Mouse (Mus musculus): ENCODE measurements around the gene Slit3.

DNA sequence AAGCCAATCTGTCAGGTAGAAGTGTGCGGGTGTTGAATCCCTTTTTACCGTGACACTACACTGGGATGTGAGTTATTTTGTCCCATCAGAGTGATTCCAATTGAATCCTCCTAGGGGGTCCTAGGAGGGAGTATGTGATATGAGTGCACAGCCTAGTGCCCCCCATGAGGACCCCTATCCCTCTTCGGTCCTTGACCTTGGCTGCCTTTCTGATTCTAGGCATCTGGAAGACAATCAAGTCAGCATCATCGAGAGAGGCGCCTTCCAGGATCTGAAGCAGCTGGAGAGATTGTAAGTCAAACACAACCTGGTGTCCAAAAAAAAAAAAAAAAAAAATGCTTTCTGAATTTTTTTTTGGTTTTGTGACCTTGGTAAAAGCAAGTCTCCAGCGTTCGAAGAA is 56.5 kb downstream of the Slit3 start:
- no peak for TF ChIP-seq CTCF (IDR thresholded peaks at IDR 0.05; ENCODE audit: low read depth, low read length)
- TF ChIP-seq GATA1 (IDR thresholded peaks at IDR 0.05; ENCODE audit: borderline replicate concordance, low read length), result no peak
- TF ChIP-seq GATA2 (IDR thresholded peaks at IDR 0.05; ENCODE audit: borderline replicate concordance, low read depth, low read length), result no peak
- no peak for TF ChIP-seq TAL1 (conservative IDR thresholded peaks at IDR 0.05; ENCODE audit: low read depth, low read length)

Data from G1E (cell line).